Mouse (Mus musculus): ENCODE measurements around the gene Polr2l. TPM values are rescaled to one million over a fixed set of nuclear protein-coding genes. Genes with fewer than 3 reads are reported as not detected.
"Not testable (repeated sequence)": the region's sequence is repeated elsewhere in the genome, so short reads cannot be mapped to it uniquely, and the experiment has no call there.

Polr2l gene
- polyA plus RNA-seq, 1 experiment from 2014 or later = 73.9 TPM

GRCm38 (mm10) chr7:141455610-141456314 lies 19.2 kb downstream of the Polr2l start:
- H3K36me3 ChIP-seq (ENCODE audit: control insufficient read depth, insufficient read depth, low read length) = peaks cover 3% of the 10 kb centered on the region; the same call in 1 of the 2 replicates
- peaks cover 4% of the 10 kb centered on the region for H3K27me3 ChIP-seq (ENCODE audit: control insufficient read depth, insufficient read depth, low read length)
- H3K27ac ChIP-seq (ENCODE audit: low read depth, low read length) = no peak overlapping the region
- H3K4me1 ChIP-seq (replicated peaks; ENCODE audit: control insufficient read depth, insufficient read depth, low read length) = peaks cover 8% of the 10 kb centered on the region
- H3K4me3 ChIP-seq (ENCODE audit: low read depth, low read length) = peak overlapping the region; percentile 53
- no peaks in the 10 kb centered on the region for H3K9me3 ChIP-seq (ENCODE audit: control insufficient read depth, low read length)
- ATAC-seq (replicated peaks; ENCODE audit: low FRiP score) = peak; percentile 55
- 3% methylated on average over 23 of the region's 23 CpGs for WGBS
- peak overlapping the region; percentile 46 for H3K9ac ChIP-seq (ENCODE audit: low read length)
- no peak for DNase-seq (ENCODE audit: low spot score)
- peak overlapping the region; percentile 88 for H3K4me2 ChIP-seq (ENCODE audit: low read depth, low read length, severe bottlenecking)

- Histone ChIP-seq H3K4me3 (ENCODE audit: low read depth, low read length) (peak within 1 kb of the TSS; percentile 53), H3K4me1 (replicated peaks; ENCODE audit: control insufficient read depth, insufficient read depth, low read length) (peaks cover 8% of the 10 kb centered on the region), H3K27me3 (ENCODE audit: control insufficient read depth, insufficient read depth, low read length) (0 out of 2 replicates have a peak, but pooled peaks cover 2% of the 10 kb centered on the region), H3K36me3 (ENCODE audit: control insufficient read depth, insufficient read depth, low read length) (peaks cover 3% of the 10 kb centered on the region; the same call in 1 of the 2 replicates), H3K9me3 (ENCODE audit: control insufficient read depth, low read length) (no peaks in the 10 kb centered on the region), H3K27ac (ENCODE audit: low read depth, low read length) (0 out of 2 replicates have a peak within 1 kb of the TSS, but pooled peaks have one; percentile 5), H3K9ac (ENCODE audit: low read length) (peak within 1 kb of the TSS; percentile 46), H3K4me2 (ENCODE audit: low read depth, low read length, severe bottlenecking) (peak within 1 kb of the TSS; percentile 88)
- under 1% methylated on average over 45 of the region's 45 CpGs for WGBS
- DNase-seq (ENCODE audit: low spot score) = peak; percentile 96
- peak; percentile 80 for ATAC-seq (replicated peaks; ENCODE audit: low FRiP score)
These were observed 19.9 kb downstream of the Polr2l start, which contains the start of gene Pnpla2 for GRCm38 (mm10) chr7:141454967-141455551. Gene Pnpla2, plus strand, starts transcription at chr7:141455198.

- Histone ChIP-seq H3K4me1 (replicated peaks; ENCODE audit: control insufficient read depth, insufficient read depth, low read length) (peaks cover 9% of the 10 kb centered on the region), H3K27me3 (ENCODE audit: control insufficient read depth, insufficient read depth, low read length) (no peaks in the 10 kb centered on the region), H3K9me3 (ENCODE audit: control insufficient read depth, low read length) (no peaks in the 10 kb centered on the region), H3K9ac (ENCODE audit: low read length) (no peak overlapping the region), H3K4me3 (ENCODE audit: low read depth, low read length) (no peak overlapping the region), H3K4me2 (ENCODE audit: low read depth, low read length, severe bottlenecking) (no peak overlapping the region), H3K36me3 (ENCODE audit: control insufficient read depth, insufficient read depth, low read length) (peaks cover 3% of the 10 kb centered on the region; the same call in 1 of the 2 replicates), H3K27ac (ENCODE audit: low read depth, low read length) (no peak overlapping the region)
- DNase-seq (ENCODE audit: low spot score) (no peak), ATAC-seq (replicated peaks; ENCODE audit: low FRiP score) (no peak)
- WGBS = 78% methylated on average over 2 of the region's 2 CpGs
These were observed 21.3 kb downstream of the Polr2l start for GRCm38 (mm10) chr7:141453636-141454035.

GRCm38 (mm10) chr7:141451928-141452327 lies 23.0 kb downstream of the Polr2l start:
- H3K36me3 ChIP-seq (ENCODE audit: control insufficient read depth, insufficient read depth, low read length) = peaks cover 3% of the 10 kb centered on the region; the same call in 1 of the 2 replicates
- no peaks in the 10 kb centered on the region for H3K9me3 ChIP-seq (ENCODE audit: control insufficient read depth, low read length)
- H3K4me1 ChIP-seq (replicated peaks; ENCODE audit: control insufficient read depth, insufficient read depth, low read length) = peaks cover 10% of the 10 kb centered on the region
- ATAC-seq (replicated peaks; ENCODE audit: low FRiP score) = no peak
- no peak overlapping the region for H3K9ac ChIP-seq (ENCODE audit: low read length)
- H3K4me3 ChIP-seq (ENCODE audit: low read depth, low read length) = no peak overlapping the region
- no peaks in the 10 kb centered on the region for H3K27me3 ChIP-seq (ENCODE audit: control insufficient read depth, insufficient read depth, low read length)
- DNase-seq (ENCODE audit: low spot score) = no peak
- H3K4me2 ChIP-seq (ENCODE audit: low read depth, low read length, severe bottlenecking) = no peak overlapping the region
- no peak overlapping the region for H3K27ac ChIP-seq (ENCODE audit: low read depth, low read length)

GRCm38 (mm10) chr7:141447110-141447991 lies 27.6 kb downstream of the Polr2l start, which contains the start of gene Rplp2:
Gene Rplp2, plus strand, starts transcription at chr7:141447370.
- Histone ChIP-seq H3K9me3 (ENCODE audit: control insufficient read depth, low read length) (no peaks in the 10 kb centered on the region), H3K4me1 (replicated peaks; ENCODE audit: control insufficient read depth, insufficient read depth, low read length) (peaks cover 15% of the 10 kb centered on the region), H3K27ac (ENCODE audit: low read depth, low read length) (peak within 1 kb of the TSS; percentile 50; the same call in 1 of the 2 replicates), H3K9ac (ENCODE audit: low read length) (peak within 1 kb of the TSS; percentile 86), H3K4me2 (ENCODE audit: low read depth, low read length, severe bottlenecking) (peak within 1 kb of the TSS; percentile 75), H3K36me3 (ENCODE audit: control insufficient read depth, insufficient read depth, low read length) (peaks cover 3% of the 10 kb centered on the region; the same call in 1 of the 2 replicates), H3K27me3 (ENCODE audit: control insufficient read depth, insufficient read depth, low read length) (no peaks in the 10 kb centered on the region), H3K4me3 (ENCODE audit: low read depth, low read length) (peak within 1 kb of the TSS; percentile 77)
- under 1% methylated on average over 63 of the region's 63 CpGs for WGBS
- DNase-seq (ENCODE audit: low spot score) = peak; percentile 93
- peak; percentile 90 for ATAC-seq (replicated peaks; ENCODE audit: low FRiP score)

GRCm38 (mm10) chr7:141446374-141446773 lies 28.6 kb downstream of the Polr2l start:
- WGBS = 89% methylated on average over 3 of the region's 3 CpGs
- H3K9me3 ChIP-seq (ENCODE audit: control insufficient read depth, low read length); DNase-seq (ENCODE audit: low spot score); ATAC-seq (replicated peaks; ENCODE audit: low FRiP score); H3K27me3 ChIP-seq (ENCODE audit: control insufficient read depth, insufficient read depth, low read length); H3K36me3 ChIP-seq (ENCODE audit: control insufficient read depth, insufficient read depth, low read length); H3K9ac ChIP-seq (ENCODE audit: low read length); H3K27ac ChIP-seq (ENCODE audit: low read depth, low read length): not testable (repeated sequence)
- Histone ChIP-seq H3K4me2 (ENCODE audit: low read depth, low read length, severe bottlenecking) (peak overlapping the region; percentile 75; the same call in 1 of the 2 replicates), H3K4me1 (replicated peaks; ENCODE audit: control insufficient read depth, insufficient read depth, low read length) (peaks cover 15% of the 10 kb centered on the region), H3K4me3 (ENCODE audit: low read depth, low read length) (0 out of 2 replicates have a peak overlapping the region, but pooled peaks have one; percentile 77)

GRCm38 (mm10) chr7:141443828-141444237 lies 31.1 kb downstream of the Polr2l start, which contains the start of gene Pidd1:
Gene Pidd1, minus strand, starts transcription at chr7:141444025.
- no peaks in the 10 kb centered on the region; the same call in 1 of the 2 replicates for H3K27me3 ChIP-seq (ENCODE audit: control insufficient read depth, insufficient read depth, low read length)
- peak within 1 kb of the TSS; percentile 71 for H3K9ac ChIP-seq (ENCODE audit: low read length)
- peak; percentile 87 for DNase-seq (ENCODE audit: low spot score)
- H3K4me3 ChIP-seq (ENCODE audit: low read depth, low read length) = peak within 1 kb of the TSS; percentile 40
- peak; percentile 44 for ATAC-seq (replicated peaks; ENCODE audit: low FRiP score)
- H3K36me3 ChIP-seq (ENCODE audit: control insufficient read depth, insufficient read depth, low read length) = no peaks in the 10 kb centered on the region; the same call in 1 of the 2 replicates
- H3K9me3 ChIP-seq (ENCODE audit: control insufficient read depth, low read length) = no peaks in the 10 kb centered on the region
- H3K4me2 ChIP-seq (ENCODE audit: low read depth, low read length, severe bottlenecking) = peak within 1 kb of the TSS; percentile 80
- peak within 1 kb of the TSS; percentile 37; the same call in 1 of the 2 replicates for H3K27ac ChIP-seq (ENCODE audit: low read depth, low read length)
- H3K4me1 ChIP-seq (replicated peaks; ENCODE audit: control insufficient read depth, insufficient read depth, low read length) = peaks cover 15% of the 10 kb centered on the region
- under 1% methylated on average over 25 of the region's 25 CpGs for WGBS

Measured in forebrain, embryonic 11.5 days (tissue).